Mouse (Mus musculus) layer of hippocampus, adult 11-12 months (tissue): ENCODE data around the gene Ank3.
A peak's percentile ranks its signal among the peaks of the same experiment; 100 is the strongest.

ENCODE experiments used
- DNase-seq: peaks from one replicate; pipeline ENCODE4 v3.0.0; 2022; ENCODE audit warnings: low spot score

The Ank3 gene

GRCm38 (mm10) chr10:69720452-69720851, 321.9 kb downstream of the Ank3 start:
- no peak for DNase-seq

GRCm38 (mm10) chr10:69720899-69721490, 322.4 kb downstream of the Ank3 start:
- no peak for DNase-seq

GRCm38 (mm10) chr10:69724159-69724558, 325.6 kb downstream of the Ank3 start:
- DNase-seq = no peak

GRCm38 (mm10) chr10:69725078-69725477, 326.5 kb downstream of the Ank3 start:
- DNase-seq = no peak

- DNase-seq = no peak
Observed at GRCm38 (mm10) chr10:69726265-69726664, 327.7 kb downstream of the Ank3 start.

GRCm38 (mm10) chr10:69726806-69727205, 328.2 kb downstream of the Ank3 start:
- no peak for DNase-seq

- no peak for DNase-seq
Observed at GRCm38 (mm10) chr10:69728876-69729275, 330.3 kb downstream of the Ank3 start.

GRCm38 (mm10) chr10:69730351-69730871, 331.8 kb downstream of the Ank3 start:
- DNase-seq = no peak

- DNase-seq = no peak
Observed at GRCm38 (mm10) chr10:69731341-69731740, 332.8 kb downstream of the Ank3 start.

GRCm38 (mm10) chr10:69731863-69732262, 333.3 kb downstream of the Ank3 start:
- DNase-seq = no peak

GRCm38 (mm10) chr10:69736241-69736640, 337.7 kb downstream of the Ank3 start:
- DNase-seq = no peak

GRCm38 (mm10) chr10:69738741-69739271, 340.2 kb downstream of the Ank3 start:
- DNase-seq = no peak

GRCm38 (mm10) chr10:69742528-69742927, 344.0 kb downstream of the Ank3 start:
- DNase-seq = no peak

GRCm38 (mm10) chr10:69744181-69744580, 345.6 kb downstream of the Ank3 start:
- peak; percentile 73 for DNase-seq

- no peak for DNase-seq
Observed at GRCm38 (mm10) chr10:69744871-69745270, 346.3 kb downstream of the Ank3 start.

GRCm38 (mm10) chr10:69746322-69746721, 347.7 kb downstream of the Ank3 start:
- no peak for DNase-seq

GRCm38 (mm10) chr10:69746730-69747129, 348.2 kb downstream of the Ank3 start:
- no peak for DNase-seq

- DNase-seq = no peak
Observed at GRCm38 (mm10) chr10:69751416-69751815, 352.8 kb downstream of the Ank3 start.

- DNase-seq = no peak
Observed at GRCm38 (mm10) chr10:69753464-69753863, 354.9 kb downstream of the Ank3 start.

GRCm38 (mm10) chr10:69756956-69757672, 358.5 kb downstream of the Ank3 start:
- DNase-seq = no peak

- no peak for DNase-seq
Observed at GRCm38 (mm10) chr10:69762977-69763376, 364.4 kb downstream of the Ank3 start.

- no peak for DNase-seq
Observed at GRCm38 (mm10) chr10:69764402-69764801, 365.8 kb downstream of the Ank3 start.

GRCm38 (mm10) chr10:69777065-69777645, 378.6 kb downstream of the Ank3 start:
- DNase-seq = no peak
